Mouse (Mus musculus): ENCODE data around the gene Olfr279.

DNA sequence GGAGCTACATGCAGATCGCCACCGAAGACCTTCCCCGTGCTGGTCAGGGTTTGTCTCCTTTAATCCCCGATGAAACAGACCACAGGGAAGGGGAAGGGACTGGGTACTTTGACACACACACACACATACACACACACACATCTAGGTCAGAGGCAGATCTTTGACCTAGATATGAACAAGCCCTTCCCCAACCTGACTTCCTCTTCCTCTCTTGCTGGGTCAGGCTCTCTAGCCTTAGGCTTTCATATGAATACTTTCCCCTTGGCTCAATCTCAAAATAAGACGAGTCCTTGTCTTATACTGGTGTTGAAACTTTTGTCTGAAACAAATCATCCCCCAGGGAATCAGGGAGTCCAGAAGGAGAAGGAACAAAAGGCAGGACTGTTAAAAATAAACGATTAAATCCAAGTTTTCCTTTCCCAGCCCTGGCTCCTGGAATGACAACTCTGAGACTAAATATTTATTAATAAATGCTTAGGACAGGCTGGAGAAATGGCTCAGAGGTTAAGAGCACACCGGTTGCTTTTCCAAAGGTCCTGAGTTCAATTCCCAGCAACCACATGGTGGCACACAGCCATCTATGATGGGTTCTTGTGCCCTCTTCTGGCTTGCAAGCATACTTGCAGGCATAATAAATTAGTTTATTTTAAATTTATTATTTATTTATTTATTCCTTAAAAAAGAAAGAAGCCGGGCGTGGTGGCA is 14.2 kb downstream of the Olfr279 start:
- TF ChIP-seq CTCF (IDR thresholded peaks at IDR 0.05) (peak; percentile 18; the same call in 1 of the 2 replicates), EP300 (IDR thresholded peaks at IDR 0.05) (no peak)

Data from lung, postnatal 0 days (tissue).